Mouse (Mus musculus): ENCODE measurements around the gene Rps9.
"Not testable (repeated sequence)": the region's sequence is repeated elsewhere in the genome, so short reads cannot be mapped to it uniquely, and the experiment has no call there.

The Rps9 gene

DNA sequence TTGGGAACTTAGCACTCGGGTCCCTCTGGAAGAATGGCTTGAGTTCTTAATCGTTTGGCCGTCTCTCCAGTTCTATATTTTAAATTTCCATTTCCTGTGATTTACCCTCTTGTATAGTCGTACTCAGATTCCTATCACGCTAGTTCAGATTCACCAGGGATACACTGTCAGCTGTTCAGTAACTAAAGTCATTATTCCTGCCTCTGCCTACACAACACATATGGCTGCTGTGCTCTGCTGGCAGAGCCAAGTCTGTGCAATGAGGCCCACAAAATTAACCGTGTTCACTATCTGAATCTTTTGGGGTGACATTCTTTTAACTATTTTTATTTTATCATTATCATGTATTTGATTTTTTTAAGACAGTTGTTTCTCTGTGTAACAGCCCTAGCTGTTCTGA is 5.3 kb upstream of the Rps9 start:
- no peak for DNase-seq

DNA sequence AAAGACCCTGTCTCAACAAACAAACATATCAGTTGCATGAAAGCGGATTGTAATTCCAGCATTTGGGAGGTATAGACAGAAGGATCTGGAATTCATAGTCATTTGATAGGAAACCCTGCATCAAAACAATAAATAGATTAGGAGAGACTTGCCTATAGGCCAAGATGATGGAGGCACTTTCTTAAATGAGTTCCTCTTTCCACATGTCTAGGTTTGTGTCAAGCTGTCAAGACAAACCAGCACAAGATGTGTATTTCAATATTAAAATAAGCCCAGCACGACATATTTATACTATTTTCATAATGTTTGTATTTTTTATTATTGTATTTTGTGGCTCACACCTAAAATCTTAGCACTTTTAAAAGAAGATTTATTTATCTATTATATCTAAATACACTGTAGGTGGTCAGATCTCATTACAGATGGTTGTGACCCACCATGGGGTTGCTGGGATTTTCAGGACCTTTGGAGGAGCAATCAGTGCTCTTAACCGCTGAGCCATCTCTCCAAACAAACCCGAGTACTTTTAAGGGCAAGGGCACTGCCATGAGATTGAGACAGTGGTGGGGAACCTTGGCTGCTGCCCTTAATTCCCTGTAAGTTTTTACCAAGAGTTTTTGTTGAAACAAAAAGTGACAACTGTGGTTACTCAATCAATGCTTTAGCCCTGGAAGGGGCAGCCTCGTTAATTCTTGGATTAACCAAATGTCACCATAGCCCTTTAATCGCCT is 480 bp upstream of the Rps9 start:
- DNase-seq = no peak

DNA sequence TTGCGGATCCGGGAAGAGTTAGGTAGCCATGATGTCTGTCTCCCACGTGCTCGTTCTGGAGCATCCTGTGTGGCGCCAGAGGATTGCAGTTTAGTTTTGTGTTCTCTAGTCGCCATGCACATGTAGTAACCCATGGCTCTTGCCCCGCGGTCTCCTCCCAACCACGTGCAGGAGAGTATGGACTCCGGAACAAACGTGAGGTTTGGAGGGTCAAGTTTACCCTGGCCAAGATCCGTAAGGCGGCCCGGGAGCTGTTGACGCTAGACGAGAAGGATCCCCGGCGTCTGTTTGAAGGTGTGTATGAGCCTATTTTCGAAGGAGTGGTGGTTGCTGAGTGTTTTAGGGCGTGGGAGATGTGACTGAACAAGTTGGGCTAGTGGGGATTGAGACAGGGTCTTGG is 682 bp downstream of the Rps9 start:
- no peak for DNase-seq

DNA sequence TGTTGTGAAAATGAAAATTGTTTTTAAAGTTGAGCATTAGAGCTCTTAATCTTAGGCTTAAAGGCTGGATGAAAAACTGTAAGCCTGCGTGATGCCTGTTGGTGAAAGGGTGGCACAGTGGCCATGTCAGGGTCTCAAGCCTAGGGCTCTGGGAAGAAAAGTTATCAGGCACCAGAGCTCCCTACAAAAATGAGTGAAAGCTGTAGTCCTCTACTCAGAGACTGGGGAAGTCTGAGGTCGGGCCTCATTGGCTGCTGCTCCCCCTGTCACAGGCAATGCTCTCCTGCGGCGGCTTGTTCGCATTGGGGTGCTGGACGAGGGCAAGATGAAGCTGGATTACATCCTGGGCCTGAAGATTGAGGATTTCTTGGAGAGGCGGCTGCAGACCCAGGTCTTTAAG is 1.7 kb downstream of the Rps9 start:
- not testable (repeated sequence) for DNase-seq

DNA sequence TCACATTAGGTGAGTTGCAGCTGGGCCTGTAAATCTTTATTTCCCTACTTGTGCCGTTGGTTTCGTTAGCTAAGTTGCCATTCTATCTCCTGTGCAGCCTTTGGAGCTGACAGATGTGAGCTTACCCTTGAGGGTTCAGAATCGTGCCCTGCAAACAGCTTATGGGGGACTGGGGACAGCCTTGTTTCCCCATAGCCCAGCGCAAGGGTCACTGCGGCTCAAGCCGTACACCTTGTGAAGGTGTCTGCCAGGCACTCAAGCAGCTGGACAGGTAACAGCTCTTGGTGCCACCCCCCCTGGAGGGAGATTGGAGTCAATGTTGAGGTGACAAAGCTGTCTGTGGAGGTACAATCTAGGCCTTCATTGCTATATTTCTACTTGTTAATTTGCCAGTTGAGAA is 2.1 kb downstream of the Rps9 start:
- DNase-seq = no peak

DNA sequence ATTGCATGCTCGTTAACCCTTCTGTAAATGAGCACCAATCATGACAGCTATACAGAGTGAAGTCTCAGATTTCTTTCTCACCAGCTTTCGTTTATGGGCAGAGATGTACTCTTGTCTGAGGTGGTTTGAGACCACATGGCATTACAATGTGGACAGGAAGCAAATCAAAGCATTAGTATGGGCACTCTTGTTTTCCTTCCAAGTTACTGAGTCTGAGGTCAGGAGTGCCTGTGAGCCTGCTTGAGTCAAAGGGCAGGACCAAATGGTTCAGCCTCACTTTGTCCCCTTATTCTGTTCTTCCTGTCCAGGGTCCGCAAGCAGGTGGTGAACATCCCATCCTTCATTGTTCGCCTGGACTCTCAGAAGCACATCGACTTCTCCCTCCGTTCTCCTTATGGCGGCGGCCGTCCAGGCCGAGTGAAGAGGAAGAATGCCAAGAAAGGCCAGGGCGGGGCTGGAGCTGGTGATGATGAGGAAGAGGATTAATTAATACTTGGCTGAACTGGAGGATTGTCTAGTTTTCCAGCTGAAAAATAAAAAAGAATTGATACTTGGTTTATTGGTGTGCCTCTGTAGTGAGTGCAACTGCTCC is 2.6 kb downstream of the Rps9 start:
- DNase-seq = no peak

DNA sequence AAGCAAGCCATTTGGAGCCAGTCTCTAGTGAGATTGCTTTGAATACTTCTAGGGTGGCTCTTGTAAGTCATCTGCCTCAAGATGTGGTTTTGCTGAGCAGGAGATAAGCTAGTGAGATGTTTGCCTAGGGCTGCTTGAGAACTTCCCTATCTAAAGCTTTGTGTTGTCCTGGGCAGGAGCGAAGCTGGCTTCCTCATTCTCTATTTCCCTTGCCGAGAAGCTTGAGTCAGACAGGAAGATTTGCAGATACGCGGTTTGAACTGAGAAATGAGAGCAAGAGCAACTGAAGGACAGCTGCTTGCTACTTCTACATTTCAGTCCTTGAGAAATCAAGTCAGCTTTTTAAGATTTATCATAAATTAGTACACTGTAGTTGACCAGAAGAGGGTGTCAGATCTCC is 3.2 kb downstream of the Rps9 start:
- DNase-seq = no peak

DNA sequence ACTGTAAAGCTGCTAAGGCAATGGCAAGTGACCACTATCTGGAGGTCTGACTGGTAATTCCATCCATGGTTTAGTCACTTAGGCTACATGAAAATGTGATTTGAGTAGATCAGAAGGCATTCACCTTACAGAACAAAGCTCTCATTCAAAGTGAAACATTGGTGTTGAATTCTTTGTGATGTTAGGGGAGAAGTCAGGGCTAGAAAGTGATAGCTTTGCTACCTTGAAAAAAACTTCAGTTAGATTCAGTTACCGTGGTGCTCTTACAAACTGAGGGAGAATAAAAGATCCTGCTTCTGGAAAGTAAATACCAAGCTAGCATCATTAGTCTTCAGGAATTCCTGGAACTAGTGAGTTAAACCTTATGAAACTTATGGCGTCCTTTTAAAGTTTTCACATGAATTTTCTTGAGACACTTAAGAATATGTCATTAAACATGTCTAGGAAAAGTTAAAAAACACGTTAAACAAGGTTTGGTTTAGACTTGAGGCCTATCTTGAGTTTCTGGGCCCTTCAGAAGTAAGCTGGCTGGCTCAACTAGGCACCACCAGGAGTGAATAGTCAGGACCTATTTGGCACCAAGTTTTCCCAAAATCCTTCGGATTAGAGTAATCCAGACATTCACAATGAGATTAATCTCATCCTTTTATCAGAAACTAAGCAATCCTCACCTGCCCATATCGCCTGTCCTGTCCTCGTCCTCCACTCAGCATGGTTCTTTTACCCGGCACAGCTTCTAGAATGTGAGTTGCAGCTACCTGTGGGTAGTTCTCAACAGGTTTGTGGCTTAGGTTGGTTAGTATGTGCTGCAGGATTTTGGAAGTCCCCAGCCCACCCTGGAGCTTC is 4.0 kb downstream of the Rps9 start:
- DNase-seq = no peak

DNA sequence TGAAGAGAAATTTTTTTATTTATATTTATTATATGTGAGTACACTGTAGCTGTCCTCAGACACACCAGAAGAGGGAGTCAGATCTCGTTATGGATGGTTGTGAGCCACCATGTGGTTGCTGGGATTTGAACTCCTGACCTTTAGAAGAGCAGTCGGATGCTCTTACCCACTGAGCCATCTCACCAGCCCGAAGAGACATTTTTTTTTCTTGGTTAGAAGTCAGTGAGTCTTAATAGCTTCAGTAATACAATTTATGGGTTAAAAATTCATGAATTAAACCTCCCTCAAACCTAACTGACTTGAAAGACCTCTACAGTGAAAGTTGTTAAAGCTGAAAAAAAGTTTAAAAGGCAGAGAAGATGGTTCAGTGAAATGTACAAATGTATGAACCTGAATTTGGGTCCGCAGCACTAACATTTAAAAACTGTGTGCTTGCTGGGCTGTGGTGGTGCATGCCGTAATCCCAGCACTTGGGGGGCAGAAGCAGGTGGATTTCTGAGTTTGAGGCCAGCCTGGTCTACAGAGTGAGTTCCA is 4.7 kb downstream of the Rps9 start:
- DNase-seq = not testable (repeated sequence)

DNA sequence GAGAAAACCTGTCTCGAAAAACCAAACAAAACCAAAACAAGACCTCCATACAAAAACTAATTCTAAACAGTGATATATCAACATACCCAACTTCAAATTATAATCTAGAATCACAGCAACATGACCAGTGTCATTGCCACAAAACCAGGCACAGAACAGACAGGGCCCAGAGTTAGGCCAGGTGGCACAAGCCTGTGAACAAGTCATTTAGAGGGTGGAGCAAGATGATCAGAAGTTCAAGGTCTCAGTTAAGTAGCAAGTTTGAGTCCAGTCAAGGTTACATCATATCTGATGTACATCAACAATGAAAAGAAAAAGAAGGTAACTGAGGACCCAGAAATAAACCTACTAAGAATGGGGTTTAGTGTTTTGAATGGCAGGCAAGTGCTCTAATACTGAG is 5.2 kb downstream of the Rps9 start:
- no peak for DNase-seq

DNA sequence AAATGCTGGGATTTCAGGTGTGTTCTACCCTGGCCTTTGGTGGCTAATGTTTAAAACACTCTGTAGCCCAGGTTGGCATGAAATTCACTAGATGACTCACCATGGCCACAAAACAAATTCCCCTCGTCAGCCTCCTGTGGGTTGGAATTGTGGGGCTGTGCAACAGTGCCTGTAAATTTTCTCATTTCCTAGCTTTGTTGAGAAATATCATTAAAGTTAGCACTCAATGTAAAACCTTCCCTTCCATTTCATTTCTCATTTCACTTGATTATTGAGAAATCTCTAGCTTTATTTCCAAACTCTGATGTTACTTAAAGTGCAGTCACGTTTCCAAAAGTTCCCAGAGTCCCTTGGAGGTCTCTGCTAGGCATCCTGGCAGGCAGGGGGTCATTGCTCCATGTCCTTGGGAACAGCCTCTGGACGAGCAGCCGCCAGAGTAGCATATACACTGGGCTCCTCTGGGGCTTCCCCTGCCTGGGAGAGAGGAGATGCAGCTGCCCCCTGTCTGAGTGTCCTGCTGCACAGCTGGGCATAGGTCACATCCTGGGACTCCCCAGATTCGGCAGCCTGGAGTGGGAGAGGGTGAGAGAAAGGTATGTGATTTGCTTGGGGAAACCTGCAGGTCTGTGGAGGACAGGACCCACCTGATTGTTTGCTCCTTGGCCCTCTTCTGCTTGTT is 8.6 kb downstream of the Rps9 start:
- no peak for DNase-seq

DNA sequence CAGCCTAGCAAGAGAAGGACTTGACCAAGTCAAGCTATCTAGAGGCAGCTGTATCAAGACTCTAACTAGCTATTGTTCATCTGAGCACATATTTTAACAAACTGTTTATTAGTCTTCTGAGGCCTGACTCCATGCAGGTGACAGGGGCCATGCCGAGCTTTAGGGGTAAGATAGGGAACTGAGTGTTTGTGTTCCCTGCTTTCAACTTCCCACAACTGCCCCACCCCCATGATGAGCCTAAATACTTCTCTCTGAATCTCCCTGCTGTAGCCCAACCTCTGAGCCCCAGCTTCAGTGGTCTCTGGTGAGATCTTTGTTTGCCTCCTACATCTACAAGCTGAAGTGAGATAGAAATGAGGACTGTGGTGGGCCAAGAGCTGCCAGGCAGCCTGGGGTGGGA is 11.5 kb downstream of the Rps9 start:
- DNase-seq = no peak

DNA sequence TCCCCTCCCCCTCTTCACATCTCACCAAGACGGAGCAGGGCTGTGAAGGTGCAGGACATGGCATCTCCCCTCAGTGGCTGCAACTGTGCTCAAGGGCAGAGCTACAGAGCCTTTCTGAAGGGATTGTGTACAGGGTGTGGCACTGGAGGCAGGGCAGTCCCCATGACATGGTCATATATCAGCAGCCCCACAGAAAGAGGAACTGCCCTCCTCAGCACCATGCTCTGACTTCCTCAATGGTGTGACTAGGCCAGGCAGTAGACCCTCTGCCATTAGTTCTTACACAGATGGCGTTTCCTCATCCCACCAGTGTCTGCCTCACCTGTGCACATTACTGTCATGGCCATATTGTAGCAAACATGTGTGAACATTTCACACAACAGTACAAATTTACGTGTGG is 16.5 kb downstream of the Rps9 start, which contains the start of gene Pirb:
Gene Pirb, minus strand, starts transcription at position 124 of the 400 bp plus-strand sequence.
- DNase-seq = not testable (repeated sequence)

DNA sequence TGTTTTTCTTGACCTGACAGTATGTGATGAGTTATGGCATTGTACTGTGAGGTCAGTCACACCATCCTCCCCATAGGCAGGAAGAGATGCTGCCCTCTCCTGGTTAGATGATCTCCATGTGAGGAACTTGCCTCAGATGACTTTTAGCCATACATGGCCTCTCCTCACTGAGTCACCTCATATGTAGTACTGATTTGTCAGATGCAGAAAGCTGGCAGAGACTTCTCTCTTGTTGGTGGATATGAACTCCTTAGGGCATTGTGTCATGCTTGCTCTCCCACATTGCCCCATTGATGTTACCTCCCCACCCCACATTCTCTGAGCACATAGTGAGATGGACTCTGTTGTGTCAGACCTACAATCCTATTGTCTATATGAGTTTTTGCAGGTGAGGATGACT is 21.7 kb downstream of the Rps9 start:
- not testable (repeated sequence) for DNase-seq

DNA sequence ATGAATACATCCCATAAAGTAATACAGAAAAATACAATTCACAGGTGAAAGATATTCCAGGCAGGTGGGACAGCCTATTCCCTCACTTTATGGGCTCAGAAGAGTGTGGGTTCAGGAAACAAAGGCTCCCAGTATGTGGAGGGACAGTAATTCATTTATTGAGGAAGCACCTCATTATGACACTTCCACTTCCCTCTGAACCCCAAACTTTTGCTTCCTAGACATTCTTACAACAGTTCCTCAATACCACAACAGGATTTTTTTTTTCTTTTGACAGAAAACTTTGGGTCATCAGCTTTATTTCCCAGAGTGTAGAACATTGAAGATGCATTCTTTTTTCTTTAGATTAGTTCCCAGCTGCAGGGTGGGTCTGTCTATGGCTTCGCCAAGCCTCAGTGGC is 28.9 kb downstream of the Rps9 start:
- not testable (repeated sequence) for DNase-seq

Measured in right cerebral cortex, postnatal 4 days (tissue).